Mouse (Mus musculus): ENCODE measurements around the gene Prss8. TPM values are rescaled to one million over a fixed set of nuclear protein-coding genes. Genes with fewer than 3 reads are reported as not detected.
"Not testable (repeated sequence)": the region's sequence is repeated elsewhere in the genome, so short reads cannot be mapped to it uniquely, and the experiment has no call there.

The Prss8 gene
- polyA plus RNA-seq, 1 experiment from 2014 or later: 3.4 TPM

DNA sequence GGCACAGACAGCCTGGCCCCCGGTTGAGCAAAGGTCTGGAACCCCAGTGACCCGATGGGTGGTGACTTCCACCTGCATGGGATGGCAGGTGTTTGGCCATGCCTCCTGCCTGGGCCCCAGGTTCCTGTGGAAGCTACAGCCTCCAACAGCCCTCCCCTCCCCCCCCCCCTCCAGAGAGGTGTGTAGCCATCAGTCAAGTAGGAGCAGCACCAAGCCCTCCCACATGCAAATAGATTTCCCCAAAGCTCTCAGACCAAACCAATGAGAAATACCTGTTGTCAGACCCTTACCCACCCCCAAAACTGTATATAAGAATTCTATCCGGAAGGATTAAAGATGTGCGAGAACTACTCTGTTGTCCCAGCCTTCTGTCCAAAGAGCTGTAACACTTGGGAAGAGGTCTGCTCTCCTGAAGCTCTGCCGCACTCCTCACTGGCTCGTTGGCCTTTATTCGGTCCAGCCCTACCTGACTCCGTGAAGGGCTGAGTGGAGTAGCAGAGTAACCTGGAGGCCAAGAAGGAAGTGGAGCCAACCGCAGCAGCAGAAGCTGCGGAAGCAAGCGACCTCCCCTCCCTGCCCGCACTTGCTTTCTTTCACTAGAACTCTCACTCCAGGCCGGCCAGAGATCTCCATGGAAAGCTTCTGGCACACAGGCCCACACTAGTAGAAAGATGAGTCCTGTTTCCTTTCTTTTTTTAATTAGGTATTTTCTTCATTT, 23.1 kb upstream of the Prss8 start:
- WGBS: 45% methylated on average over 13 of the region's 13 CpGs
- no peak overlapping the region for H3K9ac ChIP-seq (ENCODE audit: low read depth, low read length)
- H3K36me3 ChIP-seq (ENCODE audit: control insufficient read depth, insufficient read depth, low read length): no peaks in the 10 kb centered on the region
- no peak overlapping the region for H3K27ac ChIP-seq (ENCODE audit: low read depth, low read length)
- H3K4me3 ChIP-seq (ENCODE audit: low read depth, low read length): no peak overlapping the region
- DNase-seq (ENCODE audit: low spot score) (no peak), ATAC-seq (ENCODE audit: low FRiP score) (no peak)
- no peaks in the 10 kb centered on the region for H3K9me3 ChIP-seq (ENCODE audit: control insufficient read depth, low read length)
- no peak overlapping the region for H3K4me2 ChIP-seq (replicated peaks; ENCODE audit: low read depth, low read length)
- no peaks in the 10 kb centered on the region for H3K4me1 ChIP-seq (replicated peaks; ENCODE audit: control insufficient read depth, insufficient read depth, low read length)
- no peaks in the 10 kb centered on the region for H3K27me3 ChIP-seq (ENCODE audit: control insufficient read depth, insufficient read depth, low read length)

DNA sequence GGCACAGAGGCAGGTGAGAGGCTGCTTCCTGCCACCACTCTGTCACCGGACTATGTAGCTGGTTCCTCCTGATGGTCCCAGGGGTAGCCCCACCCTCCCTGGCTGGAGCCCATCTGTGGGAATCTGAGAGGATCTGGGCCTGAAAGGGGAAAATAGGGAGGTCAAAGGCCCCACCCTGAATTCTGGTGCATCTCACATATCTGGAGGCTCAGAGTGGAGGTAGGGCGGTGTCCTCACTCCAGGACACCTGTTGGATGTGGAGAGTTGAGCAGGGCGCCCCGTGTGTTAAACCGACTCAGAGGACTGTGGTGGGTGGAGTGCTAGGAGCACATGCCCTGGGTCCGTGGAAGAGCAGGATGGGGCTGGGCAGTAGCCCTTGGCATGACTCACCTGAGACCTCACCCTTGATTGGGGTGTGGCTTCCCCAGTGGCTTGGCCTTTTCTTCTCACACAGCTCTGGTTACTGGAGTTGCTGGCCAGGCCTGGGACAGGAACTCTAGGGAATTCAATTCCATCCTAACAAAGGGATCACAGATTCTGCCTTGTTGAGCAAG, 16.6 kb upstream of the Prss8 start, which contains the start of gene Prss36:
Gene Prss36, minus strand, starts transcription at position 256 of the 554 bp plus-strand sequence.
- ATAC-seq (ENCODE audit: low FRiP score) (no peak), DNase-seq (ENCODE audit: low spot score) (no peak)
- no peaks in the 10 kb centered on the region for H3K9me3 ChIP-seq (ENCODE audit: control insufficient read depth, low read length)
- H3K4me3 ChIP-seq (ENCODE audit: low read depth, low read length): no peak within 1 kb of the TSS
- H3K4me2 ChIP-seq (replicated peaks; ENCODE audit: low read depth, low read length): no peak within 1 kb of the TSS
- H3K4me1 ChIP-seq (replicated peaks; ENCODE audit: control insufficient read depth, insufficient read depth, low read length): no peaks in the 10 kb centered on the region
- H3K27ac ChIP-seq (ENCODE audit: low read depth, low read length): no peak within 1 kb of the TSS
- H3K27me3 ChIP-seq (ENCODE audit: control insufficient read depth, insufficient read depth, low read length): peaks cover 10% of the 10 kb centered on the region
- H3K9ac ChIP-seq (ENCODE audit: low read depth, low read length): no peak within 1 kb of the TSS
- no peaks in the 10 kb centered on the region for H3K36me3 ChIP-seq (ENCODE audit: control insufficient read depth, insufficient read depth, low read length)
- WGBS: 69% methylated on average over 6 of the region's 6 CpGs

DNA sequence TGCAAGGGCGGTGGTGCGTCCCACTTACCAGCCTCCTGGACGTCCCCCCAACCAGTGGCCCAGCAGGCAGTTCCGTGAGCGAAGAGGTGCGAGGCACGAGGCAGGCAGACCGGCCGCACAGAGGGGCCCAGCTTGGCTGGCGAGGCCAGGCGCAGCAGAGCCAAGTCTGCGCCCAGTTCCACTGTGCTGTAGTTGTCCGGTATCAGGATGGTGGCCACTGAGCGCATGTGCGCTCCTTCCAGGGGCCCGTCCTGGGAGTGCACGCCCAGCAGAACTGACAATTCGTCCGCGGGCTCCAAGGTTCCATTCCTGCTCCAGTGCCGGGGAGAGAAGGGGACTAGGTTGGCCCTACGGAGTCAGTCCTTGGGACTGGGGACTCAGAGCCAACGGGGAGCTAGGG, 14.7 kb upstream of the Prss8 start:
- Histone ChIP-seq H3K9me3 (ENCODE audit: control insufficient read depth, low read length) (no peaks in the 10 kb centered on the region), H3K4me1 (replicated peaks; ENCODE audit: control insufficient read depth, insufficient read depth, low read length) (0 out of 2 replicates have a peak, but pooled peaks cover 2% of the 10 kb centered on the region), H3K4me3 (ENCODE audit: low read depth, low read length) (no peak overlapping the region), H3K27ac (ENCODE audit: low read depth, low read length) (no peak overlapping the region), H3K9ac (ENCODE audit: low read depth, low read length) (no peak overlapping the region), H3K36me3 (ENCODE audit: control insufficient read depth, insufficient read depth, low read length) (no peaks in the 10 kb centered on the region), H3K27me3 (ENCODE audit: control insufficient read depth, insufficient read depth, low read length) (peaks cover 10% of the 10 kb centered on the region), H3K4me2 (replicated peaks; ENCODE audit: low read depth, low read length) (no peak overlapping the region)
- ATAC-seq (ENCODE audit: low FRiP score) (no peak), DNase-seq (ENCODE audit: low spot score) (no peak)
- WGBS: 12% methylated on average over 23 of the region's 23 CpGs

DNA sequence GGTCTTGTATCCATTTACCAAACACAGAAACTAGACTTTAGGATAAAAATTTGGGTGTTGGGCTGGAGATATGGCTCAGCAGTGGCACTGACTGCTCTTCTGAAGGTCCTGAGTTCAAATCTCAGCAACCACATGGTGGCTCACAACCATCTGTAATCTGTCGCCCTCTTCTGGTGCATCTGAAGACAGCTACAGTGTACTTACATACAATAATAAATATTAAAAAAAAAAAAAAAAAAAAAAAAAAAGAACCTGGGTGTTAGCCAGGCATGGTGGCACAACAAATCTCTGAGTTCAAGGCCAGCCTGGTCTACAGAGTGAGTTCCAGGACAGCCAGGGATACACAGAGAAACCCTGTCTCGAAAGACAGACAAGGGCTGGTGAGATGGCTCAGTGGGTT, 12.2 kb upstream of the Prss8 start:
- not testable (repeated sequence) for DNase-seq (ENCODE audit: low spot score); H3K27ac ChIP-seq (ENCODE audit: low read depth, low read length); H3K9me3 ChIP-seq (ENCODE audit: control insufficient read depth, low read length); H3K4me3 ChIP-seq (ENCODE audit: low read depth, low read length); H3K4me2 ChIP-seq (replicated peaks; ENCODE audit: low read depth, low read length); H3K9ac ChIP-seq (ENCODE audit: low read depth, low read length); H3K36me3 ChIP-seq (ENCODE audit: control insufficient read depth, insufficient read depth, low read length); ATAC-seq (ENCODE audit: low FRiP score); H3K4me1 ChIP-seq (replicated peaks; ENCODE audit: control insufficient read depth, insufficient read depth, low read length)
- WGBS: 53% methylated on average over 2 of the region's 2 CpGs
- peaks cover 10% of the 10 kb centered on the region for H3K27me3 ChIP-seq (ENCODE audit: control insufficient read depth, insufficient read depth, low read length)

DNA sequence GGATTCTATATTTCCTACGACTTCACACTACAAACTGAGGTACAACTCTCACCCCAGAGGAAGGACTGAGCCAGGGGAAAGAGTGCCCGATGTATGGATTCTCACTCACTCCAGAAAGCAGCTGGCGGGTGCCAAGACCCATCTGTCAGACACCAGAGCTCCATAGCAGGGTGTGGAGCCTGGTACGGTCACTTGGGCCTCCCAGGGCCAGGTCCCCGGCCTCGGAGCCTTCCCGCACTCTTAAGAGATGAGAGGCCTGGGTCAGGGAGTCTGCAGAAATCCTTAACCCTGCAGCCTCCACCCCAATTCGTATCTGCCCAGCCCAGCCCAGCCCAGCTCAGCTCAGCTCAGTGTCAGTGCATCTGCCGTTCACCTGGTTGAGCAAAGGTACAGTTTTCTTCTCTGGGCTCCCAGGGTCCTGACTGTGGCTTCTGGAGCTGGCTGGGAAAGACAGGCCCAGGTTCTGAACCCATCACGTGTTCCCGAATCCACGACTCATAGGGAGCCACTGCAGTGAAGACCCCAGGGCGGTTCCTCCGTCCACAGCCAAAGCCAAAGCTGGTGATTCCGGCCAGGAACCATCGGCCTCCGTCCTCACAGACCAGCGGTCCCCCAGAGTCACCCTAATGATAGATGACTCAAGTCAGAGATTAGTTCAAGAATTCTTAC, 6.4 kb upstream of the Prss8 start:
- H3K27me3 ChIP-seq (ENCODE audit: control insufficient read depth, insufficient read depth, low read length): no peaks in the 10 kb centered on the region
- H3K9me3 ChIP-seq (ENCODE audit: control insufficient read depth, low read length): no peaks in the 10 kb centered on the region
- H3K36me3 ChIP-seq (ENCODE audit: control insufficient read depth, insufficient read depth, low read length): no peaks in the 10 kb centered on the region
- 60% methylated on average over 18 of the region's 18 CpGs for WGBS
- no peak for DNase-seq (ENCODE audit: low spot score)
- peak; percentile 10; the same call in 1 of the 2 replicates for ATAC-seq (ENCODE audit: low FRiP score)
- peak overlapping the region; percentile 67 for H3K4me3 ChIP-seq (ENCODE audit: low read depth, low read length)
- peaks cover 6% of the 10 kb centered on the region; the same call in 1 of the 2 replicates for H3K4me1 ChIP-seq (replicated peaks; ENCODE audit: control insufficient read depth, insufficient read depth, low read length)
- peak overlapping the region; percentile 96 for H3K4me2 ChIP-seq (replicated peaks; ENCODE audit: low read depth, low read length)
- no peak overlapping the region for H3K27ac ChIP-seq (ENCODE audit: low read depth, low read length)
- H3K9ac ChIP-seq (ENCODE audit: low read depth, low read length): peak overlapping the region; percentile 84

DNA sequence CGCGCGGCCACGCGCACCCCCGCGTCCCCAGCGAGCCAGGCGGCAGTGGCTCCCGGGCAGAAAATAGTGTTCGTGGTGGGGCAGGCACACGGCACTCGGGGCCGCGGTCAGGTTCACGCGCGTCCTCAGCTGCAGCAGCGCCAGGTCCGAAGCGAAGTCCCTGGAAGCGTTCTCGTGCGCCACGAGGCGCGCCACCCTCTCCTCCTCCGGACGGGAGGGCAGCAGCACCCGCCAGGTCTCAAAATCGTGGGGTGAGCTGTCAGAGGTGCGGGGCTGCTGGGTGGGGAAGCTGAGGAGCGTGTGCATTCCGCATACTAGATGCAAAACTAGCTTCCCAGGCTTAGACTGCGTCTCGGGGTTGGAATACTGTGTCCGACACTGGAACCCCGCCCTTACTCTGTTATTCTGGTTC, 5.8 kb upstream of the Prss8 start:
- DNase-seq (ENCODE audit: low spot score) (no peak), ATAC-seq (ENCODE audit: low FRiP score) (peak; percentile 66)
- peak overlapping the region; percentile 47; the same call in 1 of the 2 replicates for H3K27ac ChIP-seq (ENCODE audit: low read depth, low read length)
- under 1% methylated on average over 38 of the region's 38 CpGs for WGBS
- H3K27me3 ChIP-seq (ENCODE audit: control insufficient read depth, insufficient read depth, low read length): no peaks in the 10 kb centered on the region
- H3K9ac ChIP-seq (ENCODE audit: low read depth, low read length): peak overlapping the region; percentile 84
- H3K36me3 ChIP-seq (ENCODE audit: control insufficient read depth, insufficient read depth, low read length): no peaks in the 10 kb centered on the region
- peaks cover 4% of the 10 kb centered on the region; the same call in 1 of the 2 replicates for H3K4me1 ChIP-seq (replicated peaks; ENCODE audit: control insufficient read depth, insufficient read depth, low read length)
- peak overlapping the region; percentile 67 for H3K4me3 ChIP-seq (ENCODE audit: low read depth, low read length)
- no peaks in the 10 kb centered on the region for H3K9me3 ChIP-seq (ENCODE audit: control insufficient read depth, low read length)
- peak overlapping the region; percentile 96 for H3K4me2 ChIP-seq (replicated peaks; ENCODE audit: low read depth, low read length)

DNA sequence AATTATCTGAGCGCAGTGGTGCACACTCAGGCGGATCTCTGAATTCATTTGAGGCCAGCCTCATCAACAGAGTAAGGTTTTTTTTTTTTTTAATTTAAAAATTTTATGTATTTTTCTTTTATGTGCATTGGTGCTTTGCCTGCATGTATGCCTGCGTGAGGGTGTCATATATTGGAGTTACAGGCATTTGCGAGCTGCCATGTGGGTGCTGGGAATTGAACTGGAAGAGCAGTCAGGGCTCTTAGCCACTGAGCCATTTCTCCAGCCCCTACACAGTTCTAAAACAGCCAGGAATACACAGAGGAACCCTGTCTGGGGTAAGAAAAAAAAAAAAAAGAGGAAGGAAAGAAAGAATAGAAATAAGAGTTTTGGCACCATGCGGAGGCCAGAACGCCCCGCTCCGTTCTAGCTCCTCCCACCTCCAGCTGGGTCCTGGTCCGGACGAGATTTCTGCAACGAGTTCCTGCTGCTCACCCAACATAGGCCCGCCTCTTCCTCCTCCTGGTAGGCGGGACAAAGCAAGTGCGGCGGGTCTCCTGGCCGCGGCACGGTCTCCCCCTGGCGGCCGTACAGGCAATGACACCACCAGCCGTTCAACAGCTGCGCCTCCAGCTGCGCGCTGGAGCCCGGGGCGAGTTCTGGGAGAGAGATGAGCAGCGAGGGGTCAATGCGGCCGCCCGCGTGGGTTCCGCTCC, 5.3 kb upstream of the Prss8 start:
- peak overlapping the region; percentile 96 for H3K4me2 ChIP-seq (replicated peaks; ENCODE audit: low read depth, low read length)
- H3K4me1 ChIP-seq (replicated peaks; ENCODE audit: control insufficient read depth, insufficient read depth, low read length): peaks cover 4% of the 10 kb centered on the region; the same call in 1 of the 2 replicates
- DNase-seq (ENCODE audit: low spot score): peak; percentile 96
- peak overlapping the region; percentile 84 for H3K9ac ChIP-seq (ENCODE audit: low read depth, low read length)
- no peaks in the 10 kb centered on the region for H3K36me3 ChIP-seq (ENCODE audit: control insufficient read depth, insufficient read depth, low read length)
- ATAC-seq (ENCODE audit: low FRiP score): peak; percentile 93
- no peaks in the 10 kb centered on the region for H3K9me3 ChIP-seq (ENCODE audit: control insufficient read depth, low read length)
- peaks cover 1% of the 10 kb centered on the region; the same call in 1 of the 2 replicates for H3K27me3 ChIP-seq (ENCODE audit: control insufficient read depth, insufficient read depth, low read length)
- H3K27ac ChIP-seq (ENCODE audit: low read depth, low read length): 0 out of 2 replicates have a peak overlapping the region, but pooled peaks have one; percentile 47
- 7% methylated on average over 32 of the region's 32 CpGs for whole genome bisulfite sequencing
- peak overlapping the region; percentile 67 for H3K4me3 ChIP-seq (ENCODE audit: low read depth, low read length)

DNA sequence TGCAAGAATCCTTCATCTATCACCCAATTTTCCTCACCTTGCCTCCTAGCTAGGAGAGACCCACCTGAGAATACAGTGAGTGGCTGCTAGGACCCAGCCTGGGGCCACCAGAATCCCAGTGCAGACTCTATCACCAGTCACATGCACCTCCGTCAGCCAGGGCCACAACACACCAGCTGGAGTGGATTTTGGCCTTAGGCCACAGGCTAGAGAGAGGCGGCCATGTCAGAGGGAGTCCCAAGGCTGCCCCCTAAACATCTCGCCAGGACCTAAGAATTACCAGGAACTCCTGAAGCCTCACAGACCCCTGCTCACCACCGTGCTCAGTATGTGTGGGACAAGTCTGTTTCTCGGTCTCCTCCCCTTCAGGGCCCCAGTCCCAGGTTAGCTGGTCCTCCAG, 4.2 kb upstream of the Prss8 start:
- H3K9ac ChIP-seq (ENCODE audit: low read depth, low read length): no peak overlapping the region
- no peak overlapping the region for H3K27ac ChIP-seq (ENCODE audit: low read depth, low read length)

More for the DNA sequence above, 4.2 kb upstream of the Prss8 start:
- 91% methylated on average over 5 of the region's 5 CpGs for WGBS
- Histone ChIP-seq H3K4me3 (ENCODE audit: low read depth, low read length) (no peak overlapping the region), H3K27me3 (ENCODE audit: control insufficient read depth, insufficient read depth, low read length) (peaks cover 6% of the 10 kb centered on the region; the same call in 1 of the 2 replicates), H3K4me2 (replicated peaks; ENCODE audit: low read depth, low read length) (no peak overlapping the region), H3K4me1 (replicated peaks; ENCODE audit: control insufficient read depth, insufficient read depth, low read length) (peaks cover 4% of the 10 kb centered on the region; the same call in 1 of the 2 replicates), H3K9me3 (ENCODE audit: control insufficient read depth, low read length) (no peaks in the 10 kb centered on the region), H3K36me3 (ENCODE audit: control insufficient read depth, insufficient read depth, low read length) (no peaks in the 10 kb centered on the region)
- no peak for DNase-seq (ENCODE audit: low spot score)
- ATAC-seq (ENCODE audit: low FRiP score): no peak
